Mouse (Mus musculus) lung, embryonic 15.5 days (tissue): ENCODE measurements around the gene Sar1a. TPM values are rescaled to one million over a fixed set of nuclear protein-coding genes. Genes with fewer than 3 reads are reported as not detected.
A peak's percentile ranks its signal among the peaks of the same experiment; 100 is the strongest.

ENCODE experiments used
- ATAC-seq: fragments of 200-750 bp; cut with Nextera tagmentation; 2 replicates; pipeline ENCODE4 v1.8.0; 2017; ENCODE audit warnings: moderate number of reproducible peaks, borderline replicate concordance; ENCODE audit not compliant: low FRiP score, low TSS enrichment; ENCODE audit errors: extremely low read depth
- H3K27ac ChIP-seq: fragments of 300-500 bp; sonication (generic); 2 replicates; pipeline ENCODE4 v1.5.1; 2015; ENCODE audit warnings: moderate library complexity, mild to moderate bottlenecking, inconsistent platforms
- H3K27me3 ChIP-seq: fragments of 300-500 bp; sonication (generic); 2 replicates; pipeline ENCODE4 v1.6.1; 2015; ENCODE audit warnings: inconsistent platforms
- H3K36me3 ChIP-seq: fragments of 300-500 bp; sonication (generic); 2 replicates; pipeline ENCODE4 v1.6.1; 2015; ENCODE audit warnings: inconsistent platforms
- H3K4me1 ChIP-seq: fragments of 300-500 bp; sonication (generic); 2 replicates; pipeline ENCODE4 v1.6.1; 2015; ENCODE audit warnings: inconsistent platforms
- H3K4me2 ChIP-seq: fragments of 300-500 bp; sonication (generic); 2 replicates; pipeline ENCODE4 v1.6.1; 2015; ENCODE audit warnings: inconsistent platforms, mild to moderate bottlenecking, moderate library complexity
- H3K4me3 ChIP-seq: fragments of 300-500 bp; sonication (generic); 2 replicates; pipeline ENCODE4 v1.5.1; 2015; ENCODE audit warnings: mild to moderate bottlenecking, inconsistent platforms
- H3K9ac ChIP-seq: fragments of 300-500 bp; sonication (generic); 2 replicates; pipeline ENCODE4 v1.6.1; 2015; ENCODE audit warnings: inconsistent platforms
- H3K9me3 ChIP-seq: fragments of 300-500 bp; sonication (generic); 2 replicates; pipeline ENCODE4 v1.6.1; 2016; ENCODE audit warnings: inconsistent platforms
- WGBS: fragments of 180-500 bp; shearing (Covaris S2); methylation state at CpG from one replicate; pipeline ENCODE4 v1.1.7; 2015; 5-methylcytosine and 5-hydroxymethylcytosine counted together
- polyA plus RNA-seq: library from polyadenylated mRNA; unstranded; fragments of >200 nt; fragmentation: Nextera tagmentation; extraction: Ambion mirVana; gene quantifications from 2 replicates; pipeline ENCODE4 v1.2.1, GENCODE M21; 2015

The Sar1a gene
- polyA plus RNA-seq, 1 experiment from 2014 or later: 242 TPM

DNA sequence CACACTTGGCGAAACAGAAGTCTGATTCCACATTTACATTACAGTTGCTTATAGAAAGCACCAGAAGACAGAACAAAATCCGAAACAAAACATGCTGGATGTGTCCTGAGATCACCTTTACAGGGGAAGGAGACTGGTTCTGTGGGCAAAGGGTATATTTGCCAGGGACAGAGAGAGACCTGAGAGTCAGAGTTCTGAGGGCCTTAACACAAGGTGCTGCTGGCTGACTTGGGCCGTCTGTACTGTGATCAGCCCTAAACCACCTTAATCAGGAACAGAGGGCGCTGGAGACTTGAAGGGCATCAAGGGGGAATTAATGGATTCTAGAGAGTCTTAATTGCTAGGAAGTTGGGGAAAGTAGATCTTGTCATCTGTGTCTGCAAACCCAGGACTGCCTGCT is 13.5 kb downstream of the Sar1a start:
- H3K27me3 ChIP-seq: no peaks in the 10 kb centered on the region
- peaks cover 44% of the 10 kb centered on the region for H3K36me3 ChIP-seq
- no peak overlapping the region for H3K4me3 ChIP-seq
- no peak overlapping the region for H3K4me2 ChIP-seq
- no peaks in the 10 kb centered on the region for H3K9me3 ChIP-seq
- ATAC-seq: no peak
- no peak overlapping the region for H3K27ac ChIP-seq
- H3K9ac ChIP-seq: no peak overlapping the region
- H3K4me1 ChIP-seq: peaks cover 15% of the 10 kb centered on the region
- WGBS: 76% methylated on average over 4 of the region's 4 CpGs

DNA sequence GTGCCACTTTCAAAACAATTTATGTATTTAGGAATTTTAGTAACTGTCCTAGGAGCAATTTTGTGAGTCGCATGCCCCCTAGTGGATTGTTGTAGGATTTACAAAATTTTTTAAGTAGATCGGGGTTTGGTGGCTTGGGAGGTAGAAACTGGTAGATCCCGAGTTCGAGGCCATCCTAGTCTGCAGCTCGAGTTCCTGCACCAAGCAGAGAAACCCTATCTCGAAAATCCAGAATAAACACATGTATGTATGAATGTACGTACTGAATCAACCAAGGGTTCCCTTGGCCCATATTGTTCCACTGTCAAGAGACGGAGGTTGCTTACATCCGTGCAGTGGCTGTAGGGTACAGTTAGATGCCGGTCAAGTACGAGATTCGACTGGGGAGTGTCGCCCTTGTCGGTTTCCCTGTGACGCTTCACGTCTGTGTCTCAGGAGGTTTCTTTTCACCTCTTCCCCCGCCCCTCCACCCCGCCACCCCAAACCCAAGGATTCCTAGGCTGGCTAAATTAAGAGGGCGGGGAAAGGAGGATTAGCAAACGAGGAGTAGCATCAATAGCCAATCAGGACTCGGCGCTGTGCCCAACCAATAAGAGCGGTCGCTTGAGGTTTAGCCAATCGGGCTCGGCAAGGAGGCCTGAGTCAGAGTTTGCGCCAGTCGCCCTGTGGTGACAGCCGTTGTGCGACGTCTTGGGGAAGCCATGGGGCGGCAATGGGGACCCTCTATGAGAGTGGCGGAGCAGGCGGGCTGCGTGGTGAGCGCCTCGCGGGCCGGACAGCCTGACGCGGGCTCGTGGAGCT is 15.0 kb downstream of the Sar1a start, which contains the start of gene Tysnd1:
TSS of gene Tysnd1 (plus strand) at position 645 of the 801 bp plus-strand sequence.
- no peaks in the 10 kb centered on the region for H3K27me3 ChIP-seq
- H3K4me1 ChIP-seq: peaks cover 15% of the 10 kb centered on the region
- H3K9me3 ChIP-seq: no peaks in the 10 kb centered on the region
- H3K4me2 ChIP-seq: peak within 1 kb of the TSS; percentile 99
- peak within 1 kb of the TSS; percentile 56 for H3K9ac ChIP-seq
- peak; percentile 95 for ATAC-seq
- H3K27ac ChIP-seq: no peak within 1 kb of the TSS
- peaks cover 29% of the 10 kb centered on the region for H3K36me3 ChIP-seq
- under 1% methylated on average over 42 of the region's 42 CpGs for WGBS
- peak within 1 kb of the TSS; percentile 85 for H3K4me3 ChIP-seq

DNA sequence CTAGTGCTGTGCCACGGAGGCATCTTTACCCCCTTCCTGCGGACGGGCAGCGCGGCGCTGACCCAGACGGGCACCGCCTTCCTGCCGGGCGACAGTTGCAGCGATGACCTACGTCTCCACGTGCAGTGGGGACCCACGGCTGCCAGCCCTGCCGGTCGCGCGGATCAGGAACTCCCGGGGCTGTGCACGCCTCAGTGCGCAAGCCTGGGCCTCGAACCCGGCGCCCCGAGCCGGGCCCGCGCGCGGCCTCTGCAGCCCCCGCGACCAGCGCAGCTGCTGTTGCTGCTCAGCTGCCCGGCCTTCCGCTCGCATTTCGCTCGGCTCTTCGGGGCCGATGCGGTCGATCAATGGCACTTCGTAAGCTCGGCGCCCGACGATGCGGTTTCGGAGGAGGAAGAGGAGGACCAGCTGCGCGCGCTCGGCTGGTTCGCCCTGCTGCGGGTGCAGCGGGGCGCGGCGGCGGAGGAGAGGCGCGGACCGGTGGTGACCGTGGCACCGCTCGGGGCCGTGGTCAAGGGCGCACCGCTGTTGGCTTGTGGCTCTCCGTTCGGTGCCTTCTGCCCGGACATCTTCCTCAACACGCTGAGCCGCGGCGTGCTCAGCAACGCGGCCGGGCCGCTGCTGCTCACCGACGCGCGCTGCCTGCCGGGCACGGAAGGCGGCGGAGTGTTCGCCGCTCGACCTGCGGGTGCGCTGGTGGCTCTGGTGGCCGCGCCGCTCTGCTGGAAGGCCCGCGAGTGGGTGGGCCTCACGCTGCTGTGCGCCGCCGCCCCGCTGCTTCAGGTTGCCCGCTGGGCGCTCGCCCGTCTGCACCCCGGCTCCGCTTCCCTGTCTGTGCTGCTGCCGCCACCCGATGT is 15.8 kb downstream of the Sar1a start:
- Histone ChIP-seq H3K9ac (peak overlapping the region; percentile 56), H3K27ac (no peak overlapping the region), H3K4me3 (peak overlapping the region; percentile 85), H3K4me2 (peak overlapping the region; percentile 99), H3K36me3 (peaks cover 20% of the 10 kb centered on the region), H3K9me3 (no peaks in the 10 kb centered on the region), H3K27me3 (no peaks in the 10 kb centered on the region), H3K4me1 (peaks cover 15% of the 10 kb centered on the region)
- ATAC-seq: peak; percentile 60
- WGBS: under 1% methylated on average over 101 of the region's 111 CpGs

DNA sequence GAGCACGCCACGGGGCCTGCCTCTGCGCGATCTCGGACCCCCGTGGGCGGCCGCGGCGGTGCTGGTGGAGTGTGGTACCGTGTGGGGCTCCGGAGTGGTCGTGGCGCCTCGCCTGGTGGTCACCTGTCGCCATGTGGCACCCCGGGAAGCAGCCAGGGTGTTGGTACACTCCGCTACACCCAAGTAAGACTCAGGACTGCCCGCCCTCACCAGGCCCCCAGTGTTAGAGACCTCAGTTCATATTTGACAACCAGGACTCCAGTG is 16.4 kb downstream of the Sar1a start:
- 8% methylated on average over 19 of the region's 19 CpGs for WGBS

GRCm38 (mm10) chr10:61697028-61697427 is 16.9 kb downstream of the Sar1a start:
- peaks cover 15% of the 10 kb centered on the region for H3K36me3 ChIP-seq
- no peaks in the 10 kb centered on the region for H3K9me3 ChIP-seq
- peak overlapping the region; percentile 56; the same call in 1 of the 2 replicates for H3K9ac ChIP-seq
- WGBS: 82% methylated on average over 2 of the region's 2 CpGs
- peak overlapping the region; percentile 85 for H3K4me3 ChIP-seq
- H3K4me2 ChIP-seq: peak overlapping the region; percentile 99
- no peaks in the 10 kb centered on the region for H3K27me3 ChIP-seq
- no peak for ATAC-seq
- H3K27ac ChIP-seq: no peak overlapping the region
- peaks cover 15% of the 10 kb centered on the region for H3K4me1 ChIP-seq

More for the DNA sequence above, 16.4 kb downstream of the Sar1a start:
- Histone ChIP-seq H3K27ac (no peak overlapping the region), H3K4me3 (peak overlapping the region; percentile 85), H3K9me3 (no peaks in the 10 kb centered on the region), H3K4me1 (peaks cover 15% of the 10 kb centered on the region), H3K9ac (peak overlapping the region; percentile 56), H3K36me3 (peaks cover 16% of the 10 kb centered on the region), H3K27me3 (no peaks in the 10 kb centered on the region), H3K4me2 (peak overlapping the region; percentile 99)
- no peak for ATAC-seq

DNA sequence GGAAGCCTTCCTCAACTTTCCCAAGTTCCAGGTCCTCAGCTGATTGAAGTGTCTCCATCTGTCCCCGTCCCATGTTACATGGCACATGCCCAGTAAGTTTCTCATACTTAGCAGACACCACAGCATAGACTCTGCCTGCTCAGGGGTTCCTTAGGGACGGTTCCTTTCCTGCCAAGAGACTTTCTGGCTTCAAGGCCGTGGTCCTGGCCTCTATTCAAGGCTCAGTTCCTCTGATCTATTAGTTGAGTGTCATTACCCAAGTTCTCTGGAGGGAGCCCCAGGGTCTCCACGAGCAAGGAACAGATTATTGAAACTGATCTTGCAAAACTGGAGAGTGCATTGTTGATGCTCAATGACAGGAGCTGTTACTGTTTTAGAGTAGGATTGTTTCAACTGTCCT is 24.6 kb downstream of the Sar1a start:
- H3K4me3 ChIP-seq: no peak overlapping the region
- peaks cover 7% of the 10 kb centered on the region for H3K4me1 ChIP-seq
- no peak overlapping the region for H3K4me2 ChIP-seq
- no peak overlapping the region for H3K9ac ChIP-seq
- H3K36me3 ChIP-seq: peaks cover 22% of the 10 kb centered on the region
- H3K9me3 ChIP-seq: no peaks in the 10 kb centered on the region
- no peaks in the 10 kb centered on the region for H3K27me3 ChIP-seq
- no peak for ATAC-seq
- no peak overlapping the region for H3K27ac ChIP-seq
- WGBS: 67% methylated on average over 4 of the region's 4 CpGs

DNA sequence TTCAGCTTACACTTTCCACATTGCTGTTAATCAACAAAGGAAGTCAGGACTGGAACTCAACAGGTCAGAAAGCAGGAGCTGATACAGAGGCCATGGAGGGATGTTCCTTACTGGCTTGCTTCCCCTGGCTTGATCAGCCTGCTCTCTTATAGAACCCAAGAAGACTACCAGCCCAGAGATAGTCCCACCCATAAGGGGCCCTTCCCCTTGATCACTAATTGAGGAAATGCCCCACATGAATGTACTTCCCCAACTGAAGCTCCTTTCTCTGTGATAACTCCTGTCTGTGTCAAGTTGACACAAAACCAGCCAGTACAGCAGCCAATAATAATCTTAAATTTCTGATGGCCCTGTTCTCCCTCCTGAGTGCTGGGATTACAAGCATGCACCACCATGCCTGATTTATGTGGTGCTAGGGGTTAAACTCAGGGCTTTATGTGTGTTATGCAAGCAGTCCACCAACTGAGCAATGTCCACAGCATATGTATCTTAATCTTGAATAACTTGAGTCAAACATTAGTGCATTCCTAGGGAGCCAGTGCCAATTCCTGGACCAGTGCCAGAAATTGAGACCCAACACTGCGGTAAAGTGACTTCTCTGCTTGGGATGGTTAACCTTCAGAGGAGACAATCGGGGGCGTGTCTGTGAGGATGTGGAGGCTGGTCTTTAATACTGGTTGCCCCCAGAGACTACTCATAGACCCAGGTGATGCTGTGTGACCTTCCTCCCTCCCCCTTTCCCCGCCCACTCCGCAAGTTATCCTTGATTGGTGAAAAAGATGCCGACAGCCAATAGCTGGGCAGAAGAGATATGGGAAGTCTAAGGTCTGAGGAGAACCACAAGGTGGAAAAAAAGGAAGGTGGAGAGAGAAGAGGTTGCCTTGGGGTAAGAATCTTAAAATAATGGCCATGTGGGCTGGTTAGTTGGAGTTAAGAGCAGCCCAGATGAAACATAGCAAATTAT is 26.6 kb downstream of the Sar1a start:
- ATAC-seq: no peak
- no peak overlapping the region for H3K4me3 ChIP-seq
- H3K36me3 ChIP-seq: peaks cover 19% of the 10 kb centered on the region
- H3K9ac ChIP-seq: no peak overlapping the region
- 61% methylated on average over 6 of the region's 6 CpGs for WGBS
- H3K4me1 ChIP-seq: peaks cover 7% of the 10 kb centered on the region
- H3K9me3 ChIP-seq: no peaks in the 10 kb centered on the region
- no peak overlapping the region for H3K27ac ChIP-seq
- H3K4me2 ChIP-seq: no peak overlapping the region
- H3K27me3 ChIP-seq: no peaks in the 10 kb centered on the region

- Histone ChIP-seq H3K4me1 (peaks cover 14% of the 10 kb centered on the region), H3K27ac (no peak overlapping the region), H3K9ac (no peak overlapping the region), H3K4me2 (no peak overlapping the region), H3K36me3 (no peaks in the 10 kb centered on the region), H3K27me3 (no peaks in the 10 kb centered on the region), H3K4me3 (no peak overlapping the region), H3K9me3 (no peaks in the 10 kb centered on the region)
- 62% methylated on average over 3 of the region's 3 CpGs for WGBS
- ATAC-seq: no peak
Measured at GRCm38 (mm10) chr10:61713601-61714000, 33.5 kb downstream of the Sar1a start.

GRCm38 (mm10) chr10:61714146-61714545 is 34.0 kb downstream of the Sar1a start:
- no peak overlapping the region for H3K27ac ChIP-seq
- no peaks in the 10 kb centered on the region for H3K9me3 ChIP-seq
- H3K36me3 ChIP-seq: no peaks in the 10 kb centered on the region
- no peak overlapping the region for H3K4me3 ChIP-seq
- peaks cover 14% of the 10 kb centered on the region for H3K4me1 ChIP-seq
- H3K4me2 ChIP-seq: no peak overlapping the region
- no peaks in the 10 kb centered on the region for H3K27me3 ChIP-seq
- no peak for ATAC-seq
- H3K9ac ChIP-seq: no peak overlapping the region
- 90% methylated on average over 4 of the region's 4 CpGs for WGBS

DNA sequence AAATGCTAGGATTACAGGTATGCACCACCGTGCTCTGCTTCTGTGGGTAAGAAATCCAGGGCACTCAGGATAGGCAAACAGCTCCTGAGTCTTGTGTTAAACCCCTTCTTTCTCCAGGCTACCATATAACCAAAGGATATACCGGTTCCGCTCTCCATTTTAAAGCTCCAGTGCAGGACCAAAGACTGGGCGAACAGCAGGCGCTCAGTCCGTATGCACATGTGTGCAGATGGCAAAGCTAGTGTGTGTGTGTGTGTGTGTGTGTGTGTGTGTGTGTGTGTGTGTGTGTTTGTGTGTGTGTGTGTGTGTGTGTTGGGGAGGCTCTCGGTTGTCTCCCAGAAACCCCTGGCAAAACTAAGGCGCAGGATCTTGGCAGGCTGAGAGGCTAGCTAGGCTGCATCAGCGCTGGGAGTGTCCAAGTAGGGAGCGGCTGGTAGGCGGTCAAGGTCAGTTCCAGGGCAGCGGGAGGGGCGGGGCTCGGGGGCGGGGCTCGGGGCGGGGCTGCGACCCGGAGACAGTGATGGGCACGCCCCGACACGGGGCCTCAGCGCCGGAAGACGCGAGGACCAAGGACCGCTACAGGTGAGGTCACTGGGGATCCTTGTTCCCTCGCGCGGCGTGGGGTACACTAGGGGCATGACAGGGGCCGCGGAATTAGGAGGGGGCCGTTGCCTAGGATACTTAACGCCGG is 34.8 kb downstream of the Sar1a start, which contains the start of gene Aifm2:
TSS of gene Aifm2 (plus strand) at position 493 of the 691 bp plus-strand sequence.
- Histone ChIP-seq H3K4me1 (peaks cover 14% of the 10 kb centered on the region), H3K36me3 (no peaks in the 10 kb centered on the region), H3K9me3 (no peaks in the 10 kb centered on the region), H3K27me3 (no peaks in the 10 kb centered on the region), H3K4me3 (peak within 1 kb of the TSS; percentile 57), H3K27ac (no peak within 1 kb of the TSS), H3K9ac (peak within 1 kb of the TSS; percentile 34), H3K4me2 (peak within 1 kb of the TSS; percentile 92)
- 11% methylated on average over 35 of the region's 36 CpGs for WGBS
- peak; percentile 93 for ATAC-seq

GRCm38 (mm10) chr10:61715462-61715837 is 35.4 kb downstream of the Sar1a start:
- 4% methylated on average over 11 of the region's 11 CpGs for WGBS
- Histone ChIP-seq H3K4me1 (peaks cover 14% of the 10 kb centered on the region), H3K36me3 (no peaks in the 10 kb centered on the region), H3K9me3 (no peaks in the 10 kb centered on the region), H3K27me3 (no peaks in the 10 kb centered on the region), H3K4me2 (peak overlapping the region; percentile 92), H3K9ac (peak overlapping the region; percentile 34), H3K27ac (no peak overlapping the region), H3K4me3 (peak overlapping the region; percentile 57)
- no peak for ATAC-seq
